Mouse (Mus musculus) G1E (cell line): ENCODE measurements around the gene 4930407I10Rik. TPM values are rescaled to one million over a fixed set of nuclear protein-coding genes. Genes with fewer than 3 reads are reported as not detected.

Source experiments
- ATAC-seq: 2 replicates; pipeline ENCODE4 v1.8.0; 2016; ENCODE audit warnings: mild to moderate bottlenecking; ENCODE audit not compliant: insufficient number of reproducible peaks, poor library complexity, low FRiP score, severe bottlenecking; ENCODE audit errors: extremely low read depth
- DNase-seq: peaks from one replicate; pipeline ENCODE4 v3.0.0; 2012; ENCODE audit warnings: low spot score
- H3K27me3 ChIP-seq: 2 replicates; pipeline ENCODE4 v1.6.1; 2012; ENCODE audit warnings: mild to moderate bottlenecking, low read length, inconsistent platforms; ENCODE audit not compliant: insufficient read depth
- H3K36me3 ChIP-seq: replicated peaks from 2 replicates; pipeline ENCODE3; 2012; ENCODE audit warnings: mild to moderate bottlenecking, inconsistent platforms
- H3K4me1 ChIP-seq: 2 replicates; pipeline ENCODE4 v1.6.1; 2012; ENCODE audit warnings: low read depth, low read length, inconsistent platforms, mixed read lengths; ENCODE audit not compliant: insufficient read depth
- H3K4me3 ChIP-seq: 2 replicates; pipeline ENCODE4 v1.5.1; 2012; ENCODE audit warnings: low read depth, mild to moderate bottlenecking, inconsistent platforms, low read length, moderate library complexity, mixed read lengths
- H3K9me3 ChIP-seq: replicated peaks from 2 replicates; pipeline ENCODE4 v1.6.1; 2012; ENCODE audit warnings: inconsistent platforms
- CTCF ChIP-seq: IDR thresholded peaks from 2 replicates; pipeline ENCODE4 v1.5.1; 2012; ENCODE audit warnings: low read depth, low read length, inconsistent platforms, mixed read lengths
- GATA1 ChIP-seq: IDR thresholded peaks from 2 replicates; pipeline ENCODE4 v1.6.1; 2012; ENCODE audit warnings: borderline replicate concordance, low read length, inconsistent platforms, mixed read lengths
- GATA2 ChIP-seq: IDR thresholded peaks from 2 replicates; pipeline ENCODE4 v1.6.1; 2012; ENCODE audit warnings: low read depth, low read length, inconsistent platforms, borderline replicate concordance
- POLR2AphosphoS5 ChIP-seq: IDR thresholded peaks from 2 replicates; pipeline ENCODE4 v1.6.1; 2012; ENCODE audit warnings: low read depth, low read length, inconsistent platforms; ENCODE audit not compliant: insufficient replicate concordance
- TAL1 ChIP-seq: conservative IDR thresholded peaks from 2 replicates; pipeline ENCODE4 v1.6.1; 2012; ENCODE audit warnings: low read depth, low read length, inconsistent platforms, mixed read lengths
- polyA plus RNA-seq: library from polyadenylated mRNA; stranded (reverse); fragments of >175 nt; gene quantifications from 2 replicates; pipeline ENCODE4 v1.2.3, GENCODE M21; 2012
- total RNA-seq, 2 experiments: library from RNA; stranded (forward) in 1 of 2; stranded (reverse) in 1 of 2; fragments of 200-1000 nt in 1 of 2; fragments of >200 nt in 1 of 2; fragmentation: Nextera tagmentation in 1 of 2; gene quantifications; 2 replicates each; pipeline ENCODE4 v1.2.3; 2014 to 2017

4930407I10Rik gene
- total and polyA plus RNA-seq, 3 experiments, result 0.16 TPM; not detected in 2

- TF ChIP-seq TAL1 (no peak), POLR2AphosphoS5 (no peak), GATA1 (no peak)
- H3K4me3 ChIP-seq, result peak overlapping the region; percentile 58; the same call in 1 of the 2 replicates
Observed at GRCm38 (mm10) chr15:82017461-82017860, 41.5 kb upstream of the 4930407I10Rik start.

GRCm38 (mm10) chr15:82019288-82019687 lies 39.7 kb upstream of the 4930407I10Rik start:
- DNase-seq (no peak), ATAC-seq (no peak)
- H3K4me1 ChIP-seq, result peaks cover 41% of the 10 kb centered on the region
- TF ChIP-seq POLR2AphosphoS5 (no peak), GATA1 (no peak), TAL1 (no peak), GATA2 (no peak), CTCF (no peak)
- H3K4me3 ChIP-seq, result no peak overlapping the region
- no peaks in the 10 kb centered on the region for H3K9me3 ChIP-seq
- peaks cover 56% of the 10 kb centered on the region for H3K36me3 ChIP-seq
- H3K27me3 ChIP-seq, result no peaks in the 10 kb centered on the region

More at GRCm38 (mm10) chr15:82017461-82017860, 41.5 kb upstream of the 4930407I10Rik start:
- DNase-seq (no peak), ATAC-seq (no peak)
- H3K27me3 ChIP-seq, result no peaks in the 10 kb centered on the region
- peaks cover 46% of the 10 kb centered on the region for H3K36me3 ChIP-seq
- H3K4me1 ChIP-seq, result peaks cover 44% of the 10 kb centered on the region
- H3K9me3 ChIP-seq, result no peaks in the 10 kb centered on the region

- TF ChIP-seq CTCF (no peak), TAL1 (no peak), GATA2 (no peak), POLR2AphosphoS5 (no peak), GATA1 (no peak)
- Histone ChIP-seq H3K9me3 (no peaks in the 10 kb centered on the region), H3K27me3 (no peaks in the 10 kb centered on the region), H3K36me3 (peaks cover 87% of the 10 kb centered on the region), H3K4me1 (peaks cover 19% of the 10 kb centered on the region), H3K4me3 (no peak overlapping the region)
- DNase-seq (no peak), ATAC-seq (no peak)
Observed at GRCm38 (mm10) chr15:82022535-82023088, 36.3 kb upstream of the 4930407I10Rik start.

GRCm38 (mm10) chr15:82023965-82024635 lies 34.9 kb upstream of the 4930407I10Rik start:
- ATAC-seq (no peak), DNase-seq (no peak)
- Histone ChIP-seq H3K4me3 (no peak overlapping the region), H3K9me3 (no peaks in the 10 kb centered on the region), H3K4me1 (peaks cover 13% of the 10 kb centered on the region), H3K36me3 (peaks cover 94% of the 10 kb centered on the region), H3K27me3 (no peaks in the 10 kb centered on the region)
- no peak for TF ChIP-seq GATA1
- no peak for TF ChIP-seq GATA2
- no peak for TF ChIP-seq TAL1
- no peak for TF ChIP-seq POLR2AphosphoS5
- TF ChIP-seq CTCF, result no peak

- Histone ChIP-seq H3K9me3 (no peaks in the 10 kb centered on the region), H3K27me3 (no peaks in the 10 kb centered on the region), H3K36me3 (peaks cover 97% of the 10 kb centered on the region), H3K4me1 (peaks cover 14% of the 10 kb centered on the region), H3K4me3 (no peak overlapping the region)
- TF ChIP-seq POLR2AphosphoS5 (no peak), GATA2 (no peak), GATA1 (no peak), TAL1 (no peak), CTCF (no peak)
- ATAC-seq, result no peak
- no peak for DNase-seq
Observed at GRCm38 (mm10) chr15:82027276-82027675, 31.7 kb upstream of the 4930407I10Rik start.

GRCm38 (mm10) chr15:82027726-82028125 lies 31.2 kb upstream of the 4930407I10Rik start:
- no peaks in the 10 kb centered on the region for H3K9me3 ChIP-seq
- no peak for TF ChIP-seq GATA1
- no peak for TF ChIP-seq TAL1
- TF ChIP-seq CTCF, result no peak
- no peak for TF ChIP-seq GATA2
- TF ChIP-seq POLR2AphosphoS5, result no peak
- no peaks in the 10 kb centered on the region for H3K27me3 ChIP-seq
- peaks cover 97% of the 10 kb centered on the region for H3K36me3 ChIP-seq
- DNase-seq (no peak), ATAC-seq (no peak)
- H3K4me1 ChIP-seq, result peaks cover 11% of the 10 kb centered on the region
- H3K4me3 ChIP-seq, result no peak overlapping the region
